Mouse (Mus musculus): Measurements from ENCODE around the gene Nav3.
"Not testable (repeated sequence)": the region's sequence is repeated elsewhere in the genome, so short reads cannot be mapped to it uniquely, and the experiment has no call there.

Gene Nav3

GRCm38 (mm10) chr10:110383506-110384229 lies 72.3 kb downstream of the Nav3 start:
- DNase-seq (ENCODE audit: low read depth, low spot score): not testable (repeated sequence)

- no peak for DNase-seq (ENCODE audit: low read depth, low spot score)
Observed at GRCm38 (mm10) chr10:110380792-110381191, 75.2 kb downstream of the Nav3 start.

DNA sequence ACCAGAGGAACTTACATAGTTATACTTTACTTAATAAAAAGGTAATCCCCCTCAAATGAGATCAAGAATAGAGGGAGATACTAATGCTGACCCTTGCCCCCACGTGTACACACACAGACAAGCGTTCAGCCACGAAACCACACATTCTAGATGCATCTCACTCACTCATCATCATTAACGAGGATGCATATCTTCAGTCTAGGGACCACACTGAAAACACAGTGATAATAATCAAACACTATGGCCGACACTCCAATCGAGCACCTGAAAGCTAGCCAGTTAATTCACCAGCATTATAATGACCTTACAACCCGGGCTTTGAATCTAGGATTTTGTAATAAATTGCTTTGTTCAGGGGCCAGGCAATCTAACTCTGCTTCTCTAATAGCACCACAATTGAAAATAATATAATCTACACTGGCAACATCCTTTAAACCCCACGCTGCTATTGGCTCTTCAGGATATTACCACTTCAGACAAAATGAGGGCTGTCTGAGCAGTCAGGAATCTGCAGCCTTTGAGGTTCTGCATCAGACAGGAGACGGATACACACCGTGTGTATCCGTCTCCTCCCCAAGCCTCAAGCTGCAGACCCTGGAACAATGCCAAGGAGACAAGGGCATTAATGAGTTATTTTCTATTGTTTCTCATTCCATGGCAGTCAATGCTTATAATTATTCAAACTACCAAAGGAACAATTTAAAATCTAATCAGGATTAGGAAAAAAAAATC lies 83.1 kb downstream of the Nav3 start:
- no peak for DNase-seq (ENCODE audit: low read depth, low spot score)

DNA sequence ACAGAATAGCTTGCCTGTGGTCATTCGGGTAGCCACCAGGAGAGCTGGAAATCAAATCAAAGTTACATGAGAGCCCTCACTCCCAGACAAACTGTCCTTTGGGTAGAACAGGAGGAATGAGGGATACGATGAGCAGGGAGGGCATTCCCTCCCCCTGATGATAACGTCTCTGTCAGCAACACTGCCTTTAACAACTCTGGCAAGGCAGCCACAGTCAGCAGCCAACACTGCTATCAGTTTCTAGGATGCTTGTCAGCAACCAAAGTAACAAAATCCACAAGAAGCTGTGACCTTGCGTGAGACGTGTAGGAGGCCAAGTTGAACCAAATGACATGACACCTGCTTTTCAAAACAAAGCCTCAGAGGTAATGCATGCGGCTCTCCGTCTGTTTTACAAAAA lies 103.9 kb downstream of the Nav3 start:
- DNase-seq (ENCODE audit: low read depth, low spot score): no peak

GRCm38 (mm10) chr10:110330030-110330429 lies 126.0 kb downstream of the Nav3 start:
- DNase-seq (ENCODE audit: low read depth, low spot score): no peak

GRCm38 (mm10) chr10:110329629-110330028 lies 126.4 kb downstream of the Nav3 start:
- DNase-seq (ENCODE audit: low read depth, low spot score): no peak

GRCm38 (mm10) chr10:110322082-110322632 lies 133.8 kb downstream of the Nav3 start:
- no peak for DNase-seq (ENCODE audit: low read depth, low spot score)

DNA sequence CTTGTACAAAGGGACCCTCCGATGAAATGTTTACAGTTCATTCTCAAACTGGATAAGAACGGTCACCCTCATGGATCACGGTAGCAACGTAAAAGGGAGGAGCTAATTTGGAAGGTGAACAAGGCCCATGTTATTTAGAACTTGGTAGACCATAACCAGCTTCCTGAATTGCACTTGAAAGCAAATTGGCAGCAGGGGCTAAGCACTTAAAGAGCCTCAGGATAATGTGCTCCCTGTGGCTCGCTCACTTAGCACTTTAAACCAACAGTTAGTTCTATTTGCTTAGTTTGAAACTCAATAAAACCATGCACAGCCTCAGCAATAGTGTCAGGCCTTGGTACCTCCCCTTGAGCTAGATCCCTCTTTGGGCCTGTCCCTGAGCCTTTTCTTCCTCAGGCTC lies 138.7 kb downstream of the Nav3 start:
- DNase-seq (ENCODE audit: low read depth, low spot score): no peak

- DNase-seq (ENCODE audit: low read depth, low spot score): no peak
Observed at GRCm38 (mm10) chr10:110314525-110314924, 141.5 kb downstream of the Nav3 start.

DNA sequence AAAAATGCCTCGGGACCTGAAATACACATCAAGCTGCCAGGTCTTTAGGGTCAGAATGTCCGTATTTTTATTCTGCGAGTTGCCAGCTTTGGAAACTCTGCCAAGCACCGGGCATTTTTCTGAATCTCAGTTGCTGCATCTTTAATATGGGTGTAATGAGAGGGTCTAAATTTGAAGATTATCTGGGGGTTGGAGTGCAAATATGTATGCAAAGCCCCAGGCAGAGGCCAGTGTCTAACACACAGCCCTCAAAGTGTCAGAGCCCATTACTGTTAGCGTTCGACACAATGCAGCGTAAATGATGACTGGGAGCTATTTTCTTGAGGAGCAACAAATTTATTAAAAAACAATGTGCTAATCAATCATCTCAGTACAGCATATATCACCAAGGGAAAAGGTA lies 142.0 kb downstream of the Nav3 start:
- DNase-seq (ENCODE audit: low read depth, low spot score): no peak

DNA sequence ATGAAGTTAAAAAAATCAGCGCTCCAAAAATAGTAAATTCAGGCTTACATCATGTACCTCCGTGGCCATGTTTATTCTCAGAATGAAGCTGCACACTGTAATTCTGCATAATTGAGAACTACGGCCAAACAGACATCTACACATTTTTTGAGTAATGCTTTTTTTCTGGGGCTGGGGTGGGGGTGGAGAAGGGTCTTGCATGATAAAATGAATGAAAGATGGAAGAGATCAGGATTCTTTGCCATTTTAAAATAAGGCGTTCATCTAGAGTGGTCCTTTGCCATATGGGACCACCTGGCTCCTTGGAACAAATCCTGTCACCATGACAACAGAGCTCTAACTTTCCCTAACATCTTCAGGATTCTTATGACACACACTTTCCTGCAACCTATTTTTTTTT lies 146.5 kb downstream of the Nav3 start:
- no peak for DNase-seq (ENCODE audit: low read depth, low spot score)

DNA sequence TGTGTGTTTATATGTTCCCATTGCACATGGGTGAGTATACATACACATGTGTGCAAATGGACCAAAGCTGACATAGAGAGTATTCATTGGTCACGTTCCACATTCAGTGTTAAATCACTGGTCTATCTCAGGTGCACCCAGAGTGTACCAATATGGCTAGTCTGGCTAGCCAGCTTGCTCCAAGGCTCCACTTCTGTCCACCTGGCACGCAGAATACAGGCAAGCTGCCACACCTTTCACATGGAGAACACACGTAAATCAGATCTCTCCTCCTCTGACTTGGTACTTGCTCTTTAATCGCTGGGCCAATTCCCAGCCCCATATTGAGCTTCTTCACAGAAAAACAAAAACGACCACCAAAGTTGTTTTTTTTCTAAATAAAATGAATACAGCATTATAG lies 150.4 kb downstream of the Nav3 start:
- DNase-seq (ENCODE audit: low read depth, low spot score): no peak

DNA sequence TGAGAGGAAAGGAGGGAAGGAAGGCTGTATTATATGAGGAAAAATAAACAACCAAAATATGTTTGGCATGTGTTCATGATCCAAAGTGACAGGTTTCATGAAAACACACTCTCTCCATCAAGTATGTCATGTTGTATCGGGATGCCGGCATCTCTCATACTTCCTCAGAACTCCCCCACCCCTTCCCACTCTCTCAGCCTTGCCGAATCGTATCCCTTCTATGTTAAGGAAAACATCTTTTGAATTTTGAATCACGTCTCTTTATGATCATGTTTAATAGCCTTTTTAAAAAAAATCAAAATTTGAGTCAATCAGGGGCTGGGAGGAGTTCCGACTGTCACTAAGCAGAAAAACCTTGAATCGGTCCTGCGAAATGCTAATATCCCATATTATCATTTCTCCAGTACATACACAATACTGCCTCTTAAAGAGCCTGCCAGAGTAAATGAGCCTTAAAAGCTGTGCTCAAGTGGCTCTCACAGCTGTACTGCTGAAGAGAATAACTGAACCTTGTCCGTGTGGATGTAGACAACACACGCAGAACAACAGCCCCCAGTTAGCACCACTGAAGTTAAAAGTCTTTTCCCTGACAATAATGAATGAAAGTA lies 165.9 kb downstream of the Nav3 start:
- no peak for DNase-seq (ENCODE audit: low read depth, low spot score)

DNA sequence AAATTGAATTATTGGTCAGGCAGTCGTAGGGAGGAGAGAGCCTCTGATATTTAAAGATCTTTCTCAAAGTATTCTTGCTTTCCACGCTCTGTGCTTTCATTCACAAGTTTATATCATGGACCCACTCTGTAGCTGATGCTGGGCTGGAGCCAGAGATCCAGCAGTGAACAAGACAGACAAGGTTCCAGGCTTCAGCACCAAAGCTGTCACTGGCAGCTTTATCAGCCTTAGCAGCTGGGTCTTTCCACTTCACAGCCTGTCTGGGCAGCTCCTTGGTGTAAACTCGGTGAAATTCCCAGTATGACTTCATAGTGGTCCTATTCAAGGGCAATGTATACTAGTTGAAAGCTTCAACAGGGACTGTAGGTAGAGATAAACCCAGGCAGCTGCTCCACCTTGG lies 172.1 kb downstream of the Nav3 start:
- DNase-seq (ENCODE audit: low read depth, low spot score): no peak

DNA sequence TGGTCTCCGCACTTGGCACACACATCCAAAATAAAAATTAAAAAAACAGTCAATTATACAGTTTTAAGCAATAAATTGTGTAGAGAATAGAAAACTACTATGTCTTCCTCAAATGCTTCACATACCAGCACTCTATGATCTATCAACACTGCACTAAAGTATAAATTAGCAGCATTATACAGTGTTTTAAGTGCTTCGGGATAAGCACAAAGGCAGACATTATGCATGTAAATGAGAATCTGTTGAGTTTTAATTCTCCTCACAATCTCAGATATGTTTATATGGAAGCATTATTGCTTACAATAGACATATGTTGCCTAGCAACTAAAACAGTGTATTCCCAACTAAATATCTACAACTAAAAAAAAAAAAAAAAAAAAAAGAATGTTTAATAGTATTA lies 183.2 kb downstream of the Nav3 start:
- no peak for DNase-seq (ENCODE audit: low read depth, low spot score)

- DNase-seq (ENCODE audit: low read depth, low spot score): no peak
Observed at GRCm38 (mm10) chr10:110270561-110270960, 185.4 kb downstream of the Nav3 start.

GRCm38 (mm10) chr10:110242128-110242561 lies 213.9 kb downstream of the Nav3 start:
- no peak for DNase-seq (ENCODE audit: low read depth, low spot score)

GRCm38 (mm10) chr10:110240667-110241066 lies 215.3 kb downstream of the Nav3 start:
- DNase-seq (ENCODE audit: low read depth, low spot score): no peak

DNA sequence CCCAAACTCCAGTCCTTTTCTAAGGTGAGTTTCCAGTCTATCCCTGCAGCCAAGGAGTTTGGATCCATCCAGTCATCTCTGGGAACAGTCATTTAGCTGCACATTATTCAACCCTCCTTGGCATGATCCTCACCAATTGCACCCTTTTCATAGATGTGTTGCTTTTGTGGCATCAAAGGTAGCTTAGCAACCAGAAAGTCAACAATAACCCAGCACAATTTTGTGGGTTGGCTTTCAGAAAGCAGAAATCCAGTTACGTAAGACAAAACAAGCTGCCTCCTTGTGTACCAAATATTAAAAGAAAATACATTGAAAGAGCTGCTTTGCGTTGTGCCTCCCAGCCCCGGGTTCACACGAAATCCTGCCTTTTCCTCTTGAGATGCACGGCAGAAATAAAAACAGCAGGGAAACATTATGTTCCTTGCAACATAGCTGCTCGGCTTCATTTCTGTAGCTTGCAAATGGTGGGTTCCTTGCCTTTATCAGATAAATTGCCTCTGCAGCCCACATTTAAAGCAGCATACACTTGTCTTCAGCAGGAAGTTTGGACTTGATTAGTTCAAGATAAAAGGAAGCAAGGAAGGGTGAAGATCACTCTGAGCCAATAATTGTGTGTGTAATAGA lies 222.6 kb downstream of the Nav3 start:
- DNase-seq (ENCODE audit: low read depth, low spot score): no peak

DNA sequence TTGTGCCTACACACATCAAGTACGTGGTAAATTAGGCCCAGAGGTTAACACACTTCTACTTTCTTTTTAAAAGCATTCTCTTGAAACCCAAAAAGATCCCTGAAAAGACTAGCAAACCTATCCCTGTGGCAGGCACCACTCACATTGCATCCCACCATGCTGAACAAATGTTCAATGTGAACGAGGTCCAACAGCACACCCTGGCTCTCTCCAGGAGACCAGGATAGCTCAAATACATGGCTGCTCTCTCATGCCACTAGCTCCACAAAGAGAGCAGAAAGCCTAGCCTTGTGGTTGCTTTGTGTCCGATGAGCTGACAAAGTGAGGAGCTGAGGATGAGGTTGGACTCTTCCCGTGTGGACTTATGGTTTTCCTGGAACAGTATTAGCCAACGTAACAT lies 249.6 kb downstream of the Nav3 start:
- no peak for DNase-seq (ENCODE audit: low read depth, low spot score)

- no peak for DNase-seq (ENCODE audit: low read depth, low spot score)
Observed at GRCm38 (mm10) chr10:110204121-110204697, 251.8 kb downstream of the Nav3 start.

- DNase-seq (ENCODE audit: low read depth, low spot score): no peak
Observed at GRCm38 (mm10) chr10:110192881-110193280, 263.1 kb downstream of the Nav3 start.
